Mouse (Mus musculus) retina, postnatal 7 days (tissue): ENCODE data around the gene Fgfr2.
"Not testable (repeated sequence)": the region's sequence is repeated elsewhere in the genome, so short reads cannot be mapped to it uniquely, and the experiment has no call there.

Source experiments
- DNase-seq: peaks from one replicate; pipeline ENCODE4 v3.0.0-alpha.2; 2012; ENCODE audit warnings: low read depth, low spot score

The Fgfr2 gene

DNA sequence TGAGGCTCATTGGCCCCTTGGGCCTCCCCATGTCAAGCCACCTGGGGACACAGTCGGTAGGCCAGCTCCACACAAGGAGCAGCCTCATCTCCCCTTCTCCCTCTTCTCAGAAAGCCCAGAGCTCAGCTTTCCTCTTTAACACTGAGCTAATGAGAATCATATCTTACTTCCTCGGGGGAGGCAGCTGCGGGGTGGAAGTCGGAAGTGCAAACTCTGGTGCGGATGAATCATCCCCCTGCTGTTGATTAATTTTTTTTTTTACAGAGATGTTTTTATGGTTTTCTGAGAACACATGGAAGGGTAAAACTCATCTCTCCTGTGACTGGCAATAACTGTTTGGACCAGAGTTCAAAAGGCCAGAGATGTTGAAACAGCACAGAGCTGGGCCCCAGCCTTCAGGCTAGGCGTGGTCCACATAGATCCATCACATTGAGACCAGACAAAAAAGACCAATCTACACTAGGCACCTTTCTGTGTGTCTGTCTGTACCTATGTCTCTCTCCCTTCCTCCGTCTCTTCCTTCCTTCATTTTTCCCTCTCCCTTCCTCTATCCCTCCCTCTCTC lies 609.6 kb downstream of the Fgfr2 start:
- no peak for DNase-seq

DNA sequence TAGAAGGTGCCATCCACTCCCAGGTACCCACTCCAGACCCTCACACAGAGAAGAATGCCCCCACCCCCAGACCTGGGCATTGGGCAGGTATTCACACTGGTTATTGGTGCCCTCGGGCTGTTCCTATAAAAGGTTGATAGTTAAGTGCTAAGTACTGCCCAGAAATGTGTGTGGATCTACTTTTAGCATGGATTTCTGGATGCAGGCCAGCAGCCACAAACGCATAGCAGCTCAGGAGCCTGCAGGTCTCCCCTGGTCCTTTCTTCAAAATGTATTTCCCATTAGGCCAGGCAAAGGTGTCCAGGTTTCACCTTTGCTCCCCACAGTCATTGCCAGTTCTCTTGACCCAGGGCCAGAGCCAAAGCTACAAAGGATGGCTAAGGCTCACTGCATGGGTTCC lies 614.0 kb downstream of the Fgfr2 start:
- DNase-seq, result no peak

DNA sequence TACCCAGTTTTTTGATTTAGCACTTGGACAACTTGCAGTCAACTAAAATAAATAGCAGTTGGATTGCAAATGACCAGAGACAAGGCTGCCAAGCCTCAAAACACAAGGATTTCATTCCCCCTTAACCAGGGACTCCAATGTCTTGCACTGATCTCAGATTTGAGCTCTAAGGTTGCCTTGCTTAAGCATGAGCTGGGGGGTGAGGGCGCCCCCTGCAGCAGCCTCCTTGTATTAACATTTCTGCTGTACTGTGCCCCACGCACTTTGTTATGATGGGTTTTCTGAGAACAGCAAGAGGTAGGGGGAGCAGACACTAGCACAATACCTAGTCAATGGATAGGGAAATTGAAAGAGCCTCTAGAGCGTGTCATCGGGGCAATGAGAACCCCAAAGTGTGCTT lies 615.8 kb downstream of the Fgfr2 start:
- DNase-seq, result no peak

DNA sequence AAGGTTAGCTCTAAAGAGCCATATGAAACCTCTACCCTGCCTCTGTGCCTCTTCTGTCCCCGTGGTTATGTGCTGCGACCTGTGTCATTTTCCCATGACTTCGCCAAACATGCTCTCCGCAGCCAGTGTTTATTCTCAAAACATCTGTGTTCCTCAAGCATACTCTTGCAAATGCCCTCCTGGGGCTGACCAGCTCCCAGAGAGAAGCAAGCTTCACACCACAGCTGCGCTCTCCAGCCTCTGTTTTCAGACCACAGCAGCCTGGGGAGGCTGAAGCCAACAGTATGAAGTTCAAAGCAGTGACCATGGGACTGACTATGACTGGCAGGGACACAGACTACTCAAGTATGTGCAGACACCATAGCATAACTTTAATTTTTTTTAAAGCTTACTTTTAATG lies 616.9 kb downstream of the Fgfr2 start:
- no peak for DNase-seq

DNA sequence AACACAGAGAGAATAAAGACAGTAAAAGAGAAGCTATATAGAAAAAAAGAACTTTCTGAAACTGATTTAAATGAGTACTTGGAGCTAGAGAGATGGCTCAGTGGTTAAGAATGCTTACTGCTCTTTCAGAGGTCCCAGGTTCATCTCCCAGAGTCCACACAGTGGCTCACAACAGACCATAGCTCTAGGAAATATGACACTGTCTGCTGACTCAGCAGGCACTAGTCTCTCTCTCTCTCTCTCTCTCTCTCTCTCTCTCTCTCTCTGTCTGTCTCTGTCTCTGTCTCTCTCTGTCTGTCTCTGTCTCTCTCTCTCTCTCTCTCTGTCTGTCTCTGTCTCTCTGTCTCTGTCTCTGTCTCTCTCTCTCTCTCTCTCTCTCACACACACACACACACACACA lies 620.7 kb downstream of the Fgfr2 start:
- DNase-seq, result not testable (repeated sequence)

DNA sequence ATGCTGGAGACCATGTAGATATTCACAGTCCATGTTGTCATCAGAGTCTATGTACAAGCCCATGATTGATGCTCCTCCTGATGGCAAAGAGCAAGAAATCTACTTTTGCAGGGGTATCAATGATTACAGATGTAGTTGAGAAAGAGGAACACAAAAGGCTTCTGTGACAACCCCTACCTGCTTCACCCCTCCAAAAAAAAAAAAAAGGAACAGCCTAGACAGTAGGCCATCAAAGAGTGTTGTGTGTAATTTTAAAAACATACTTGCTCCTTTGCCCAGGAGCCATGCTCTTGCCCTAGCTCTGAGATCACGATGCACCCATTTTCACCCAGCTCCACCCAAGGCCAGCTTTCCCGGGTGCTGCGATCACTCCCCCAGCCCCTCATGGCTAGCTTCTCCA lies 626.0 kb downstream of the Fgfr2 start:
- no peak for DNase-seq

DNA sequence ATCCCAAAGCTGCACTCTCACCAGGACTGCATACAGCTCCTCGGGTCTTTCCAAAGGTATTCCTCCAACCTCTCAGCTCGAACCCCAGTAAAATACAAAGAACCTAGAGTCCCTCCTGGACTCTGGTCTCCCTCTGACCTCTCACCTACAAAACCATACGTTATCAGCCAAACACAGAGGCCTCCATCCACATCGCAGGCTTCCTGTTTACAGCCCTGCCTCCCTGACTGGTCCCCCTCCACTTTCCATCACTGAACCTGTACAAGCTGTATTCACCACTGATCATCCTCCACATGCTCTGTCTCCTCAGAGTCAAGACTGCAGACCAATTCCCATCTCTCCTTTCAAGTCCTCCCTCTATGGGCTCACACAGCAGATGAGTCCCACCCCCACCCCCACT lies 628.9 kb downstream of the Fgfr2 start:
- DNase-seq, result no peak

DNA sequence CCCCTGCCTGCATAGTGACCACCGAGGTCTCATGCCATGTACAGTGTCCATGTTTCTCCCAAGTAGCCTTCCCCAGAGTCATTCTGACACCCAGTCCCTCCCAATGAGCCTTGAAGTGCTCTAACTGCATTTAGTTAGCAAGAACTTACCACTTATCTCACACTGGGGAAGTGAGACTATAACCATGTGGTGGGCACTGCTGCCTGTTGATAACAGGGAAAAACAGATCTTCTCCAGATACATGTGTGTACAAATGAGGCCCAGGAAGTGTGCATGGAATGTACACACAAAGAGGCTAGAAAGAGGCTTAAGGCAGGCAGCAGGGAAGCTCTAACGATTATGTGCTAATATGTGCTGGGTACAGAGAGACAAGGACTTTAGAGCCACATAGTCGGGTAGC lies 629.5 kb downstream of the Fgfr2 start:
- DNase-seq, result no peak

DNA sequence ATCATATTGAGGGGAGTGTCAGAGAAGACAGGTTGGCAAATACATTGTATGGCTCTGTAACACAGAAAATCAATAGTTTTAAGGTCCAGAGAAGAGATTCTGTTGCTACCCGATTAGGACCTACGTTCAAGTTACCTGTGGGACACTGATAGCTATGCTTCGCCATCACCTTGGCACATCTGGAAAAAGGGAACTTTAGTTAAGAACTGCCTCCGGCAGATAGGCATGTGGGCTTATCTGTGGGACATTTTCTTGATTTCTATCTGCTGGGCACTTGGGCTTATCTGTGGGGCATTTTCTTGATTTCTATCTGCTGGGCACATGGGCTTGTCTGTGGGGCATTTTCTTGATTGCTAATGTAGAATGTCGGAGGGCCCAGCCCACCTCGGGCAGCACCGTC lies 631.2 kb downstream of the Fgfr2 start:
- DNase-seq, result no peak

DNA sequence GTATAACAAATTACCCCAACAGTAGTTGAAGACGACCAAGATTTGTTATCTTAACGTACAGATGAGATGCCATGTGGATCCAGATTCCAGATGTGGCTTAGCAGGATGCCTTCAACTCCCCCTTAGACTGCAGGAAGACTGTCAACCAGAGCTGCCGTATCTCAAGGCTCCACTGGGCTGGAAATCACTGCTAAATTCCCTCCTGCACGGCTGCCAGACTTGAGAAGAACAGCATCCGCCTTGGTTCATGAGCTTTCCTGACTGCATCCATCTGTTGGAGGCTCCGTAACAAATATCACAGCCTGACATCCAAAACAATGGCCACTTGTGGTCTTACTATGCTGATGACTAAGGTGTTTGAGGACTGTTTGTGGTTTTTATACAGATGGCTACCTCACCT lies 635.8 kb downstream of the Fgfr2 start:
- no peak for DNase-seq

DNA sequence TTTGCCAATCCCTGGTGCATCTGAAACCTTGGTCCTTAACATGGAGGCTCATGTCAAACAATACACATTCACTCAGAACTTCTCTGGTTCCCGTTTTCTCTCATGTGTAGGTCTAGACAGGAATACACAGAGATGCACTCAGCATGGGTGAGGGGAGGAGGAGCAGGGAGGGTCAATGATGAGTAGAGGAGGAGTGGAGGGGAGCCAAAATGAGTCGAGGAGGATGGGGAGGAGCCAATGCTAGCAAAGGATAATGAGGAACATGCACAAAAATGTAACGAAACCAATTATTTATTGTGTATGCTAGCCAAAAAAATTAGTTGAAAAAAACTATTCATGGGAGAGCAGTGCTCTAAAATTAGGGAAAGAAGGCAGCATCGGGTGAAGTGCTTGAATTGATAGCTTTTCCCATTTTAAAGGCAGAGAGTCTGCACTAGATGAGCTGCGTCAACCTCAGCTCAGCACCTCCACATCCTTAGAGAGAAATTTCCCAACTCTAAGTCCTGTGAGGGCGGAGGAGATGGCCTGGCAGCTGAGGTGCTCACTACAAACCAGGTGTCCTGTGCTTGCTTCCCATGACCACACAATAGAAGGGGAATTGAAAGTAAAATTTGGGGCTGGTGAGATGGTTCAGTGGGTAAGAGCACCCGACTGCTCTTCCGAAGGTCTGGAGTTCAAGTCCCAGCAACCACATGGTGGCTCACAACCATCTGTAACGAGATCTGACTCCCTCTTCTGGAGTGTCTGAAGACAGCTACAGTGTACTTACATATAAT lies 636.6 kb downstream of the Fgfr2 start:
- DNase-seq, result no peak

DNA sequence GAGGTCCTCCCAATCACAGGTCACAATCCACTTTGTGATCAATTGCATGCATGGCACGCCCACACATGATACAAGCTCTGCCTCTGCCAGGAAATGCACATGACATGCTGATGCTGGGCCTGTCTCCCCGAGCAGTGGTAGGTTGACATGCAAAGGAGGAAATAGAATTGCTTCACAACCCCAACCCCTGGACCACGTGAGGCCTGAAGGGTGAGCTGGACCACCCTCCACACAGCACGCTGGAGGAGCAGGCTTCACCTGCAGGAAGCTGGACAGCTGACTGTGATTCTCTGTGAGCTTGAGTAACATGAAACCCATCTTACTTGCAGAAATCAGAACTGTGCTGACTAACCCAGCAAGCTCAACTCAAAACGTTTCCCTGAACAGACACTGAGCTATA lies 638.7 kb downstream of the Fgfr2 start:
- DNase-seq, result no peak

DNA sequence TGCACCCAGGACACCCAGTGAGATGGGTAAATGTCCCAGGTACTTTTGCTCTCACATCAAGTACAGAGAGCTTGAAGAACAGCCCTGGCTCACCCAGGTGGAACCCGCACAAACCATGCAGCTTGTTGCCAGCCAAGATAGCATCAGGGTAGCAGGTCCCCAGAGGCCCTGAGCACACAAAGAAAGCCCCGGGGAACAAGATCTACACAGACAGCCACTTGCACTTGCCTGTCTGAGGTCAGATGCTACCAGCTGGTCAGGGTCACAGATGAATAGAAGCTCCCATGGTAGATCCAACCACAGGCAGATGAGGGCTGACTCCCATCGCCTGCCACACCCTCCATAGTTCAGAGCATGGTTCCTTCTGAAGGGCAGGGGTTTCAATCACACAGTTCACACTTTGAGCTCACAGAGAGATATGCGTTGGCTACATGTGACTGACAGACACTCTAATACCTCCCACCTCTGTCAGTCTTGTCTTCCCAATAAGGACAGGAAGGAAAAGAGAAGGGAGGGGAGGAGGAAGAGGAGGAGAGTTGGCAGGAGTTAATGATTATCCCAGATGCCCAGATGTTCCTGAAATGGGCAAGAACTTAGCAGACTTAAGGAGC lies 642.3 kb downstream of the Fgfr2 start:
- DNase-seq, result no peak

DNA sequence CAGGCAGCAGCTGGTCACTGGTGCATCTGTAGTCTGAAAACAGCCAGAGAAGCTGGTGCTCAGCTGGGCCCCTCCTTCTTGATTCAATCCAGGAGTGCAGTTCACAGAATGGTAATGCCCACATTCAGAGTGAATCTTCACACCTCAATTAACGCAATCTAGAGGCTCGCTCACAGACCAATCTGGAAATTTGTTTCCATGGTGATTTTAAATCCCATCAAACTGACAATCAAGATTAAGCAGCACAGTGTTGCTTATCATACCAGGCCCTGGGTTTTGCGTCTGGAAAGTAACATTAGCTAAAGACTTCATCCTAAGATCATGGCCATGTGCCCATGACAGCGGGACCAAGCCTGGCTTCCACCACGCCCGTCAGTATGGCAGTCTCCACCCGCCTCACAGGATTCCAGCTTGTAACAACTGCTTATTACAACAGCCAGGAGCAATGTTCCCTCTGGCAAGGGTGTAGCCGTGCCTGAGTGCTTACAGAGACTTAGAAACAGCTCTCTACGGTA lies 644.8 kb downstream of the Fgfr2 start:
- no peak for DNase-seq

DNA sequence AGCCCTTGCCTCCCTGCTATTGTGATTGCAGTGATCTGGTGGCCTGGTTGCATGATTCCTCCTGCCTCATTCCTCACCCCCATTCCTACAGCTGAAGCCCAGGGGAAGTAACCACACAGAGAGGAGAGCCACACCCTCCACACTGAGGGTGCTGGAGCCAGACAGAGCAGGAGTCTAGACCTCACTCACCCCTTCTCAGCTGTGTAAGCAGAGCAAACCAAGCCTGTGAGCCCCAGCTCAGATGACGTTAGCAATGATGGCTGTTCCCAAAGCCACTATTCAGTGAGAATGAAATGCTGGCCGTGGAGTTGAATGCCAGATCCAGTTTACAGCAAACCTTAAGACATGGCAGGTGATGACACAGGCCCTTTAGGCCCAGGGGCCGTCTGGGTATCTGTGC lies 645.4 kb downstream of the Fgfr2 start:
- DNase-seq, result no peak

DNA sequence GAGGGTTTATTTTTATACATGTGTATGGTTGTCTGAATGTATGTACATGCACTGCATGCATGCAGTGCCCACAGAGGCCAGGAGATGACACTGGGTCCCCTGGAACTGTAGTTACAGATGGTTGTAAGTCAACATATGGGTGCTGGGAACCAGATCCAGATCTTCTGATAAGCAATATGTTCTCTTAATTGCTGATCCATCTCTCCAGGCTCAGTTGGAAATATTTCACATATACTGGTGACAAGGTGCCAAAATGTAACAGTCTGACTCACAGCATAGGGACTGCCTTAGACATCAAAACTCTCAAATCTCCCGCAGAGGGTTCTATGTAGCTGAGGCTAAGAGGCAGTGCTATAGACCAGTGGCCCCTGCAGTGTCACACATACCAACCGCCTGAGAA lies 646.7 kb downstream of the Fgfr2 start:
- no peak for DNase-seq

DNA sequence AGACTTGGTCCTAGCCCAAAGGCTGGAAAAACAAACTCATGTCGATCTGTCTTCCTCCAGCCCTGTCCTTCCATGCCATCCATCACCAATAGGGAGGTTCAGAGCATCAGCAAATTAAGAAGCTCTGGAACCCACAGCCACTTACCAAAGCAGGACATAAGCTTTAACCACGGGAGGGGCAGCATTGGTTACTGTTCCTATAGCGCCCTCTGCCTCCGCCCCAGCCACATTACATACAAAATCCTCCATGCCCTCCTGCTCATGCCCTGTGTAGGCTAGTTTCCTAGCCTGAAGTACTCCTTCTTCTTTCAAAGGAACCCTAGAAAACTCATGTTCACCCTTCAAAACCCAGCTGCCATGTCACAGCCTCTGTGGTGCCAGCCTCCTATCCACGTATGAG lies 648.1 kb downstream of the Fgfr2 start:
- no peak for DNase-seq

DNA sequence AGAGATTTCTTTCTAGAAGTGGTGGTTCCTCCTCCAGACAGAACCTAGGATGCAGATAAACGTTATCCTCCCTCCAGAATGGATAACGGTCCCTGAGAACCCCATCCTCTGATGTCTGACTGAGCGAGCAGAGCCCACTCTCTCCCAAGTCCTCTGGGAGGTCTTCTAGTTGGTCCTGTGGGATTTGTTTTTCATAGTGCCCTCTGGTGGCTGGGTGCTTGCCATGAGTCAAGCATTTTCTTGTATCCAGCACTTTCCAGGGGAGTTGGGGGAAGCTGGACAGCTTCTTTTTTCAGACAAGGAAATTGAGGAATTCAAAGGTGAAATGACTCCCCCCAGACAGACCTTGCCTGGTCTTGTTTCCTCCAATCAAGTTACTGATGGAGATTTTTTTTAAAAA lies 651.8 kb downstream of the Fgfr2 start:
- DNase-seq, result peak; percentile 19

DNA sequence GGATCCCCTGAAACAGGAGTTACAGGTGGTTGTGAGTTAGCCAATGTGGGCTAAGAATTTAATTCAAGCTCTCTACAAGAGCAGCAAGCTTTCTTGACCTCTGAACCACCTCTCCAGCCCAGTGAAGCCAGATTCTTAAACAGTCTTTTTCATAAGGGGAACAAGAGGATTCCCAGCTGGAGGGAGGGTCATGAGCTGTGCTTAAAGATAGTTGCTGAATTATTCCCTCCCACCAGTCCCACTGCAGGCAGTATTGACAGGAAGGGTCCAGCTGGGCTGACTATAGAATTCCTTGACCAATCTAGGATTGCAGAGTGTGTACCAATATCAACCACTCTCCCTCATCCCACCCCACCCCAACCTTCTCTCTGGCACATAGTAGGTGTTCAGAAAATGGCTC lies 654.8 kb downstream of the Fgfr2 start:
- no peak for DNase-seq

DNA sequence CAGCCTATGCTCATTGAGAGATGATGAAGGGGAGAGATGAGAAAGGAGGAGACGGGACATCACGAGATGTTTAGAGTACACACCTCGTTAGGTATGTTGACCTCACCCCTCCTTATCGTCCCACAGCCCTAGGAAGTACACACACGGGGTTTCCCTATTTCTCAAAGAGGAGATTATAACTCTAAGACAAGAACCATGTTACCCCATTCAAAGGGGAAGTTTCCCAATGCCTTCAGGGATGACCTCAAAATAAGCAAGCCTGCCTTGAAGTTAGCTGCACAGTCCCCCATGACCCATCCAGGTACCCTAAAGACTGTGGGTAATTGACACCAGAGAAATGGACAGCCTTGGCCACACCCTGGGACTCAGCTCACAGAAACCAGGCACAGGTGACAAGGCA lies 657.3 kb downstream of the Fgfr2 start:
- no peak for DNase-seq

DNA sequence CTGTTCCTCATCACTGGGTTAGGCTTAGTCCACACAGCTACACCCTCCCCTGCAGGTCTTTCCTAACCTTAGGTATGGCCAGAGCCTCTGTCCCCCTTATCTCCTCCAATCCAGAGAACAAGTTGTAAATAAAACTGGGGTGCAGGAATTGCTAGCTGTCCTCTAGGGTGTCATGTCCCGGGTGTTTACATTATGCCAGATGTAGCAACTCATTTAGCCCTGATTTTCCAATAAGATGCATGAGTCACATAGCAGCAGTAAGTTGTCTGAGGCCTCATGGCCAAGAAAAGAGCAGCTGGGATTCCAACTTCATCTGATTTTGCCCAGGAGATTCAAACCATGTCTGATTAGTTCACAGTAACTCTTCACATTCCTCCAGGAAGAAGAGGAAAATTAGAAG lies 658.3 kb downstream of the Fgfr2 start:
- DNase-seq, result no peak

DNA sequence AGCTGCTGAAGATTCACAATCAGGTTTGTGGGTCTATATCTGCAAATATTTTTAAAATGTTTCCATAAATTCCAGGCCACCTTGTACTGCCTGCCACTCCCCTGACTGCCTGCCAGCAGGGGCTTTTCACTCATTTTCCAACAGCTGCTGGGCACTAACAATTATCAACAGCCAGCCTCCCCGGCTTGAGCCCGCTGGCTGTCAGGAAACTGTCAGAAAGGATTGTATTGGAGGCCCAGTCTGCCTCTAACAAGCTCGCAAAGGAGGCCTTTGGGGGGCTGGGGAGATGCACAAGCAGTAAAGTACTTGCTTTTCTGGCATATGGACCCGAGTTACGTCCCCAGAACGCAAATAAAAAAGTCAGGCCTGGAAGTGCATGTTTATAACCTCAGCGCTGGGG lies 664.7 kb downstream of the Fgfr2 start:
- DNase-seq, result no peak

DNA sequence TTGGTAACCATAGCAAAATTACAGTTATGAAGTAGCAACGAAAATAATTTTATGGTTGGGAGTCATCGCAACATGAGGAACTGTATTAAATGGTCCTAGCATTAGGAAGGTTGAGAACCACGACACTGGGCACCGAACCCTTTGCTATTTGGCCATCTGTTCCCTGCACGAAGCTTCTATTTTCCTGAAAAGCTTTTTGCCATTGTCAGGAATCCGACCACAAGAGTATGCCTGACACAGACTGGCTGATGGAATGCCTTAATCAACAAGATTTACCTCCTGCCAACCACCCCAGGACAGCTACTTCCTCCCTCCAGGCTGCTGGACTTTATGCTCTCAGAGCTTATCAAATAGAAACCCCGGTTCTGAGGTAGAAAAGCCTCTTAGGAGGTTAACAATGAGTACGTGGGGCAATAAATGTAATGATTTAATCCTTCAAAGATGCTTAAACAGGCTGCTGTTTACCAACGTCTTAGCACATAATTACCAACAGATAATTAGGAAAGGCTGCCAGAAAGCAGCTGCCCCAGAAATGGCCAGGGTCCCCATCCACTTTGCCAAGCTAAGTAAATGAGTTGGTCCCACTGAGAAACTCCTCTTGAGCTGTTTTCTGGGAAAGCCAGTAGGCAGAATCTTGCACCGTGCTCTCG lies 668.0 kb downstream of the Fgfr2 start:
- DNase-seq, result peak; percentile 23
